Mouse (Mus musculus) lung, embryonic 16.5 days (tissue): ENCODE results near the gene Gm3336. TPM values are rescaled to one million over a fixed set of nuclear protein-coding genes. Genes with fewer than 3 reads are reported as not detected.

ENCODE experiments used
- ATAC-seq: fragments of 200-750 bp; cut with Nextera tagmentation; 2 replicates; pipeline ENCODE4 v1.8.0; 2017; ENCODE audit warnings: low read depth, mild to moderate bottlenecking, moderate library complexity
- H3K27ac ChIP-seq: fragments of 300-500 bp; sonication (generic); 2 replicates; pipeline ENCODE4 v1.5.1; 2014; ENCODE audit warnings: mild to moderate bottlenecking, control low read depth, low read length
- H3K27me3 ChIP-seq: fragments of 300-500 bp; sonication (generic); 2 replicates; pipeline ENCODE4 v1.6.1; 2014; ENCODE audit warnings: low read depth, low read length, mixed read lengths; ENCODE audit not compliant: control insufficient read depth, insufficient read depth
- H3K36me3 ChIP-seq: fragments of 300-500 bp; sonication (generic); 2 replicates; pipeline ENCODE4 v1.6.1; 2014; ENCODE audit warnings: low read length; ENCODE audit not compliant: control insufficient read depth, insufficient read depth
- H3K4me1 ChIP-seq: fragments of 300-500 bp; sonication (generic); replicated peaks from 2 replicates; pipeline ENCODE4 v1.6.1; 2014; ENCODE audit warnings: low read length, mixed read lengths; ENCODE audit not compliant: control insufficient read depth, insufficient read depth
- H3K4me2 ChIP-seq: fragments of 300-500 bp; sonication (generic); 2 replicates; pipeline ENCODE4 v1.6.1; 2014; ENCODE audit warnings: low read depth, low read length, control low read depth
- H3K4me3 ChIP-seq: fragments of 300-500 bp; sonication (generic); 2 replicates; pipeline ENCODE4 v1.5.1; 2014; ENCODE audit warnings: mild to moderate bottlenecking, low read length, control low read depth
- H3K9ac ChIP-seq: fragments of 300-500 bp; sonication (generic); 2 replicates; pipeline ENCODE4 v1.6.1; 2014; ENCODE audit warnings: low read length, control low read depth
- H3K9me3 ChIP-seq: fragments of 300-500 bp; sonication (generic); 2 replicates; pipeline ENCODE4 v1.6.1; 2016; ENCODE audit warnings: low read length; ENCODE audit not compliant: control insufficient read depth
- WGBS: fragments of 180-500 bp; shearing (Covaris S2); extraction: QIAGEN DNeasy Blood & Tissue Kit; methylation state at CpG from one replicate; pipeline ENCODE4 v1.1.7; 2014; 5-methylcytosine and 5-hydroxymethylcytosine counted together
- polyA plus RNA-seq: library from polyadenylated mRNA; unstranded; fragments of >200 nt; fragmentation: Nextera tagmentation; extraction: Ambion mirVana; gene quantifications from 2 replicates; pipeline ENCODE4 v1.2.1, GENCODE M21; 2015

The Gm3336 gene
- polyA plus RNA-seq = 0.26 TPM in 1 of 2 replicates, not detected in the other

DNA sequence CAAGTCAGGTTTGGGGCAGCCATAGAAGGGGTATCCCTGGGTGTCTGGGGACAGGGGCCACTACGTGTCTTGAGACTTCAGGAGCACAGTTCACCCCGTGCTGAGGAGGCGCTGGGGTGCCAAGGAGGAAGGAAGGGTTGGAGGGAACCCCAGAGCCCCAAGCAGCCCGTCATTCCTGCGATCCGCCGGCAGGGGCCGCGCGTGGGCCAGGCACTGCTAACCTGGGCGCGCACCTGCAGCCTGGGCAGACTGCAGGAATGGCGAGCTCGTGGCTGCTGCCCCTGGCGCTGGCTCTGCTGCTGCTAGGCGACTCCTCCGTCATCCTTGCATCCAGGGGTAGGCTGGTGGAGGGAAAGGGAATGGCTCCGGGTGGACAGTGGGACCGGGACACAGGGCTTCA, at the start of gene Gm3336:
Gene Gm3336 (plus strand): TSS at position 247 of the 400 bp plus-strand sequence.
- no peak within 1 kb of the TSS for H3K4me2 ChIP-seq
- H3K27me3 ChIP-seq = peaks cover 3% of the 10 kb centered on the region; the same call in 1 of the 2 replicates
- ATAC-seq = peak; percentile 37; the same call in 1 of the 2 replicates
- WGBS = 2% methylated on average over 18 of the region's 19 CpGs
- H3K4me3 ChIP-seq = no peak within 1 kb of the TSS
- no peaks in the 10 kb centered on the region for H3K4me1 ChIP-seq
- H3K36me3 ChIP-seq = no peaks in the 10 kb centered on the region
- no peak within 1 kb of the TSS for H3K27ac ChIP-seq
- H3K9me3 ChIP-seq = no peaks in the 10 kb centered on the region
- H3K9ac ChIP-seq = no peak within 1 kb of the TSS

DNA sequence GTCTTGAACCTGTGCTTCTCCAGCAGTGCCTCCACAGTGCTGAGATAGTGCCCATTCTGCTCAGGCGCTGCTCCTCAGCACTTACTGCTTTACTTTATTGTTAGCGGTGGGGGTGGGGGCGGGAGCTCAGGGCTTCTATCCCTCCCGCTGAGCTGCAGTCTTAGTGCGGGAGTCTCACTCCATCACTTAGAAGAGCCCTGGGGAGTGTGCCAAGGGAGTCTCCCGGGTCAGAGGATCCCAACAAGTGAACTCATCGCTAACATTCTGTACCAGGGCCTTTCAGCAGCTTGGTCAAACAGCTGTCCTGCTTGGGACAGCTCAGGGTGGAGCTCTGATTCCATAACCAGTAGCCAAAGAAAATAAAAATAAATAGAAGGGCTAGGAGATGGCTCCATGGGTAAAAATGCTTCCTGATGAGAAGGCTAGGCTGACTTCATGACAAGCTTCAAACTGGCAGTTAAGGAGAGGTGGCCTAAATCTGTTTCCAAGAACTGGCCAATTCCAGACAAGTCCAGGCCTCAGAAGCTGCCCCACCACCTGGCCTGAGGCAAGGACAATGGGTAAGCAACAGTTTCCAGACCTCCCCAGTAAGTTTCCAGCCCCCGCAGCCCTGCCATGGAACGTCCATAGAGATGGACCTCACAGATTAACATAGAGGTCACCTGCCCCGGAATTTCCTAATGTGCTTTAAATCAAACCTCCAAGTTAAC, 46.6 kb upstream of the Gm3336 start:
- no peaks in the 10 kb centered on the region for H3K9me3 ChIP-seq
- H3K36me3 ChIP-seq = no peaks in the 10 kb centered on the region
- no peak for ATAC-seq
- H3K4me3 ChIP-seq = no peak overlapping the region
- H3K4me2 ChIP-seq = no peak overlapping the region
- H3K27ac ChIP-seq = no peak overlapping the region
- no peaks in the 10 kb centered on the region for H3K27me3 ChIP-seq
- 69% methylated on average over 10 of the region's 10 CpGs for WGBS
- H3K9ac ChIP-seq = no peak overlapping the region
- peaks cover 13% of the 10 kb centered on the region for H3K4me1 ChIP-seq

DNA sequence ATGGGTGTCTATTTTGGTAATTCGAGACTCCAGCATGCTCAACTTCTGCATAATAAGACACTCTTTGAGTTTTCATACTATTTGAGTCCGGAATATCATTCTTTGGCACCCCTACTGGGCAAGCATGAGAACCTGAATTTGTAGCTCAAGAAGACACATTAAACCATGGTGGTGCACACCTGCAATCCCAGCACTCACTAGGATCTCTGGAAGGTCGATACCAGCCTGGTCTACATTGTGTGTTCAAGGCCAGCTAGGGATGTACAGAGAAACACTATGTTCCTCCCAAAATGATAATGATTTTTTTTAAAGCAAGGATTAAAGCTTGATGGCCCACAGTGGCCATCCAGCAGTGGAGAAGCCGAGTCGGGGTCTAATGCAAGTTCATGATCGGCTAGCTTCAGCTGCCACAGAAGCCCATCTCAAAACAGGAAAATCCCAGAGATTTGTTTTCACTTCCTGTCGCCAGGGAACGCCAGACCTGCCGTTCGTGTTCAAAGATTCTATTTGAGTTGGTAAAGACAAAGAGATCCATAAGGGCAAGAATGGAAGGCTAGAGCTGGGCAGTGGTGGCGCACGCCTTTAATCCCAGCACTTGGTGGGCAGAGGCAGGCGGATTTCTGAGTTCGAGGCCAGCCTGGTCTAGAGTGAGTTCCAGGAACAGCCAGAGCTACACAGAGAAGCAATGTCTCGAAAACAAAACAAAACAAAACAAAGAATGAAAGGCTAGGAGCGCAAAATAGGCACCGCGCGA, 45.8 kb upstream of the Gm3336 start:
- Histone ChIP-seq H3K27ac (peak overlapping the region; percentile 73), H3K9me3 (no peaks in the 10 kb centered on the region), H3K4me2 (peak overlapping the region; percentile 55), H3K27me3 (no peaks in the 10 kb centered on the region), H3K9ac (peak overlapping the region; percentile 65), H3K4me3 (peak overlapping the region; percentile 80), H3K4me1 (peaks cover 13% of the 10 kb centered on the region), H3K36me3 (no peaks in the 10 kb centered on the region)
- 37% methylated on average over 19 of the region's 19 CpGs for WGBS
- no peak; the same call in 1 of the 2 replicates for ATAC-seq

DNA sequence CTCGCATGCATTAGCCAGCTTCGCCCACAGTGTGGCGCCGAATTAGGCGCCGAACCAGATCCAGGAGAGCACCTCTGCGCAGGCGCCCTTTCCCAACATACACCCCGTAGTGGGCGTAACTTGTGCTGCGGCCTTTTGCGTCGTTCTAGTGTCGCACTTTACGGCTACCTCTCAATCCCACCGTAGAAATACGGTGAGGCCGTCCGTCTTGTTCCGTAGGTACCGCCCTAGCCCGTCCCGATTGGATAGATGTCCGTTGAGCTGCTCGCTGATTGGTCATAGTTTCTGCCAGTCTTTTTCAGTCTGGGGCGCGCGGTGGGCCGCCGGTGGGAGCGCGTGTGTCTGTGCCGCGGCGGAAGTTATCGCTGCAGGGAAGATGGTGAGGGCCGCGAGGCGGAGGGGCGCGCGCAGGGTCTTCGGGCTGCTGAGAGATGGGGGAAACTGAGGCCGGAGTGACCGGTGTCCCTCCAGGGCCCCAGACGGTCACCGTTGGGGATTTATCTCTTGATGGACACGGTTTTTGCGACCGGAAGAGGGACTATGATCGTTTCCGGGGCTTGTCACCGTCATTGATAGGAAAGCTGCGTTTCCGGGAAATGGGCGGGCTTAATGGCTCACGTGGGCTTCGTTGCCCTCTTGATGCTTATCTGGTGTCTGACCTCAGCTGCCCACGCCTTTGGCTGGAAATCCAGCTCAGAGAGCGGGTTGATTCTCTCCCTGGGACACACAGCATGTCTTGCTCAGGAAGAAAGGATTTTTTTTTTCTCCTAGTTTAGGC, 45.1 kb upstream of the Gm3336 start, which contains the start of gene Lsm4:
Gene Lsm4 (plus strand): TSS at position 170 of the 778 bp plus-strand sequence.
- Histone ChIP-seq H3K36me3 (no peaks in the 10 kb centered on the region; the same call in none of the 2 replicates), H3K4me2 (peak within 1 kb of the TSS; percentile 82), H3K4me3 (peak within 1 kb of the TSS; percentile 80), H3K4me1 (peaks cover 13% of the 10 kb centered on the region), H3K27ac (peak within 1 kb of the TSS; percentile 98), H3K9ac (peak within 1 kb of the TSS; percentile 80), H3K27me3 (no peaks in the 10 kb centered on the region), H3K9me3 (no peaks in the 10 kb centered on the region)
- under 1% methylated on average over 60 of the region's 60 CpGs for WGBS
- ATAC-seq = peak; percentile 97

DNA sequence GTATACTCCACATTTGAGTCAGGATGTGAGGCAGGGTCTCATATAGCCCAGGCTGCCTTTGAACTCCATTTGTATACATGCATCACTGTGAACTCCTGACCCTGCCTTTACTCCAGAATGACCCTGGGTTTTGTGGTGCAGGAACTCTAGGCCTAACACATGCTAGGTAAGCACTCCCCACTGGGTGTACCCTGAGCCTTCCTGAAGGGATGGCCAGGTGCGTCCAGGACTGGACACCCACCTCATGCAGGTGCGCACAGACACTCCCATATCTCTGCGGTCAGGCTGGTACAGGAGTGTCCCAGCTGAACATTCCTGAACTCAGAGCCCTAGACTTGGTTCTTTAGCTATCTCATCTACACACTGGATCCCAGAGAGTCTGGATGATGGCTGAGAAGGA, 44.2 kb upstream of the Gm3336 start:
- H3K9ac ChIP-seq = peak overlapping the region; percentile 80
- H3K27me3 ChIP-seq = no peaks in the 10 kb centered on the region
- no peaks in the 10 kb centered on the region; the same call in none of the 2 replicates for H3K36me3 ChIP-seq
- H3K27ac ChIP-seq = peak overlapping the region; percentile 98
- peaks cover 13% of the 10 kb centered on the region for H3K4me1 ChIP-seq
- 80% methylated on average over 3 of the region's 3 CpGs for WGBS
- H3K4me2 ChIP-seq = peak overlapping the region; percentile 82
- no peaks in the 10 kb centered on the region for H3K9me3 ChIP-seq
- peak overlapping the region; percentile 80 for H3K4me3 ChIP-seq
- ATAC-seq = no peak

DNA sequence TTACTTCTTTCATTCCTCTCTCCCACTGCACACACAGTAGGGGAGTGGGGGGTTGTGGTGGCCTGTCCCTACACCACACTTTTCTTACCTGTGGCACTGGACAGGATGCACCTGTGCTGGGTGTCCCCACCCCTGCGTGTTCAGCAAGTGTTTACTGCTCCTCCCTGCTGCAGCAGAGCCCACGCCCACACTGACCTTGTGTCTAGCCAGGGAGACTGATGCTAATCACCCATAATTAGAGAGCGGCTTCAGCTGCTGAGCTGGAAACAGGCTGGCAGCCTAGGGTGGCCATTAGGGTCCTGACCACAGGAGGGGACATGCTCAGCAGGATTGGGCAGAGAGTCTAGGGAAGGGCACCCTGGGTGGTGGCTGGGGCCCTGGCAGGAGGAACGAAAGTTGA, 43.6 kb upstream of the Gm3336 start:
- no peaks in the 10 kb centered on the region for H3K9me3 ChIP-seq
- ATAC-seq = no peak
- no peak overlapping the region for H3K4me2 ChIP-seq
- H3K4me1 ChIP-seq = peaks cover 13% of the 10 kb centered on the region
- peak overlapping the region; percentile 98; the same call in 1 of the 2 replicates for H3K27ac ChIP-seq
- H3K27me3 ChIP-seq = no peaks in the 10 kb centered on the region
- no peaks in the 10 kb centered on the region; the same call in none of the 2 replicates for H3K36me3 ChIP-seq
- WGBS = 74% methylated on average over 4 of the region's 4 CpGs
- H3K4me3 ChIP-seq = no peak overlapping the region
- H3K9ac ChIP-seq = no peak overlapping the region

DNA sequence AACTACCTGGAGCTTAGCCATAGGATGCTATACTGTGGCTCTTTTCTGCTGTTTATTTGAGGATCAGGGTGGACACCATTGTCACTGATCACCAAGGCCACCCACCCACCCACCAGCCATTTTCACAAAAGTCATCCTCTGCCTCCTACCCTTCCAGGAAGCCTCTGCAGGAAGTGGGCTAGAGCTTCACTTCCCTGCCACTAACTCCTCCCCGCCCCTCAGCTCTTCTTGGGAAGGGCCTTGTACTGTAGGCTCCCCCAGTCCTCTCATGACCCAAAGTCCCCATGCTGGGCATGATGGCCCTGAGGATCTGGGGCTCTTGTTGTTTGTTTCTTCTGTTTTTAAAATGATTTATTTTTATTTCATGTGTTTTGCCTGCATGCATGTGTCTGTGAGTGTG, 43.0 kb upstream of the Gm3336 start:
- no peaks in the 10 kb centered on the region for H3K27me3 ChIP-seq
- ATAC-seq = no peak
- H3K27ac ChIP-seq = no peak overlapping the region
- H3K4me1 ChIP-seq = peaks cover 13% of the 10 kb centered on the region
- 80% methylated on average over 1 of the region's 1 CpGs for WGBS
- H3K36me3 ChIP-seq = peaks cover 2% of the 10 kb centered on the region
- no peak overlapping the region for H3K9ac ChIP-seq
- H3K9me3 ChIP-seq = no peaks in the 10 kb centered on the region
- no peak overlapping the region for H3K4me2 ChIP-seq
- no peak overlapping the region for H3K4me3 ChIP-seq

DNA sequence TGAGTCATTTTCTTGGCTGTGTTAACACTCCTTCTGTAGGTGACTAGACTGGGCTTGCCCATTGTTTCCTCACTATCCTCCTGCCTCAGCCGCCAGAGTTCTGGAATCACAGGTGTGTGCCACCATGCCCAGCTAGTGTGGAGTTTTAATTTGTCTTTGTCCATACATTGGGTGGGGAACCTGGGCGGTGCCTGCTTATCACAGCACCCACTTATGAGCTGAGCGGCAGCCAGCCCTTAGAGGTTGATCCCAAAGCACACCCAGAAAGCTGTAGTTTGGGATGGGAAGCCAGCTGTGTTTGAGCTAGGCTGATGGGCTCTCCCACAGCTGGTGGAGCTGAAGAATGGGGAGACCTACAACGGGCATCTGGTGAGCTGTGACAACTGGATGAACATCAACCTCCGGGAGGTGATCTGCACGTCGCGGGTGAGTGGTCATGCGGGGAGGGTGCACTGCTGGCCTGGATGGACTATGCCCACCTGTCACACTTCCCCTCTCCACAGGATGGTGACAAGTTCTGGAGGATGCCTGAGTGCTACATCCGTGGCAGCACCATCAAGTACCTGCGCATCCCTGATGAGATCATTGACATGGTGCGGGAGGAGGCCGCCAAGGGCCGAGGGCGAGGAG, 40.8 kb upstream of the Gm3336 start:
- 89% methylated on average over 15 of the region's 15 CpGs for WGBS
- Histone ChIP-seq H3K9me3 (no peaks in the 10 kb centered on the region), H3K27me3 (no peaks in the 10 kb centered on the region), H3K4me2 (no peak overlapping the region), H3K4me3 (no peak overlapping the region), H3K36me3 (peaks cover 2% of the 10 kb centered on the region), H3K9ac (no peak overlapping the region), H3K4me1 (peaks cover 24% of the 10 kb centered on the region), H3K27ac (no peak overlapping the region)
- no peak for ATAC-seq
